Mouse (Mus musculus) erythroid progenitor cell, adult 5-6 weeks (primary cell): ENCODE measurements around the gene Gm3558. TPM values are rescaled to one million over a fixed set of nuclear protein-coding genes. Genes with fewer than 3 reads are reported as not detected.
"Not testable (repeated sequence)": the region's sequence is repeated elsewhere in the genome, so short reads cannot be mapped to it uniquely, and the experiment has no call there.

Experiments used
- ATAC-seq: replicated peaks from 2 replicates; pipeline ENCODE4 v1.8.0; 2016; ENCODE audit warnings: moderate number of reproducible peaks, mild to moderate bottlenecking, moderate TSS enrichment, inconsistent platforms; ENCODE audit not compliant: poor library complexity, low FRiP score, severe bottlenecking
- total RNA-seq, 2 experiments: library from RNA; stranded (forward) in 1 of 2; stranded (reverse) in 1 of 2; fragments of 150-400 nt in 1 of 2; fragments of 186-747, 209-891 nt in 1 of 2; gene quantifications; 2 replicates each; pipeline versions ENCODE4 v1.2.3 to v1.2.4; 2015 to 2017; ENCODE audit warnings: low replicate concordance in 2 of 2

The Gm3558 gene
- total RNA-seq (2015; ENCODE audit: low replicate concordance), result not detected in 2 replicates
- total RNA-seq (2017; ENCODE audit: low replicate concordance), result not detected in 2 replicates

DNA sequence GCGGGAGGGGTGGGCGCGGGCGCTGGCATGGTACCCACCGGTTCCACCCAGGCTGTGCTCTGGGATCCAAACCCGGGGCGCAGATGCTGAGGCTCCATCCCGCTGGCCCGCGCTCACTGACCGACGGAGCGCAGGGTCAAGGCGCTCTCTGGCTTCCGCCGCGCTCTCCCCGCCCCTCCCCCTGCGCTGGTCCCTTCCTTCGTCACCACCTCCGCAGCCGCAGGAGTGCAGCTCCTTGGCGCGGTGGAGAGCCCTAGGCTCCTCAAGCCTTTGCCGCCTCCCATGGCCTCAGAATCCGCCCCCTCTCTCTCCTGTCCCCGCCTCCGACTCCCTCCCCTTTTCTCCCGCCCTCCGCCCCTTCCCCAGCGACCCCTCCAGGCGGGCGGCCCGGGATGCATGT lies at the start of gene Gm3558:
TSS of gene Gm3558 (minus strand) at position 185 of the 400 bp plus-strand sequence.
- ATAC-seq, result not testable (repeated sequence)

GRCm38 (mm10) chr14:7595492-7595891 lies 27.1 kb upstream of the Gm3558 start, which contains the start of gene Gm10338:
Gm10338 (minus strand) TSS chr14:7595592.
- ATAC-seq, result not testable (repeated sequence)

DNA sequence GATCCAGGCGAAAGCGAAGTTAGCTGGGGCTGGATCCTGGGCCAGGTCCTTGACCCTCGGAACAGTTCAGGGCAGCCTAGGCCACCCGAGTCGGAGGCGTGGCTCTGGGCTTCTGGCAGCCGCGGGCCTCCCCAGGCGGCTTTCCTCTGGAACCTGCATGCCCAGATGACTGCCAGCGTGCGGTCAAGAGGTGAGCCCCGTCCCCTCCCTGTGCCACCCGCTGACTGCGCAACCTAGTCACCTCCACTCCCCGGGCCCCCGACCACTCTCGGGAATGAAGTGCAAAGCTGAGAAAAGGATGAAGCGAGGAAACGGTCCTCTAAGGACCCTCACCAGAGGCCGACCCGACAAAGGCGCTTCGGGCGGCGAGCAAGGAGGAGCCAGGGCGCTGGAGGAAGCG lies 476 bp downstream of the Gm3558 start:
- not testable (repeated sequence) for ATAC-seq

- ATAC-seq, result not testable (repeated sequence)
Observed at GRCm38 (mm10) chr14:7567266-7567665, 1.1 kb downstream of the Gm3558 start.

Other genes starting within 250 kb of the Gm3558 start
- not detected in 2 replicates for gene Gm5797, start 236.2 kb downstream of the Gm3558 start, total RNA-seq (2015; ENCODE audit: low replicate concordance)
- not detected in 2 replicates for gene Gm5797, start 236.2 kb downstream of the Gm3558 start, total RNA-seq (2017; ENCODE audit: low replicate concordance)
- not detected in 2 replicates for gene Gm8374, start 203.4 kb downstream of the Gm3558 start, total RNA-seq (2015; ENCODE audit: low replicate concordance)
- gene Gm8374, start 203.4 kb downstream of the Gm3558 start, total RNA-seq (2017; ENCODE audit: low replicate concordance), result not detected in 2 replicates
- gene Gm3755, start 117.6 kb downstream of the Gm3558 start, total RNA-seq (2015; ENCODE audit: low replicate concordance), result not detected in 2 replicates
- not detected in 2 replicates for gene Gm3755, start 117.6 kb downstream of the Gm3558 start, total RNA-seq (2017; ENCODE audit: low replicate concordance)
- not detected in 2 replicates for gene Gm3752, start 84.8 kb downstream of the Gm3558 start, total RNA-seq (2015; ENCODE audit: low replicate concordance)
- 0.08 TPM in 1 of 2 replicates, not detected in the other for gene Gm3752, start 84.8 kb downstream of the Gm3558 start, total RNA-seq (2017; ENCODE audit: low replicate concordance)
- not detected in 2 replicates for gene Gm10338, start 27.0 kb upstream of the Gm3558 start, total RNA-seq (2015; ENCODE audit: low replicate concordance)
- gene Gm10338, start 27.0 kb upstream of the Gm3558 start, total RNA-seq (2017; ENCODE audit: low replicate concordance), result not detected in 2 replicates
- gene Gm10128, start 75.4 kb upstream of the Gm3558 start, total RNA-seq (2015; ENCODE audit: low replicate concordance), result not detected in 2 replicates
- gene Gm10128, start 75.4 kb upstream of the Gm3558 start, total RNA-seq (2017; ENCODE audit: low replicate concordance), result not detected in 2 replicates
- gene Gm26661, start 223.0 kb upstream of the Gm3558 start, total RNA-seq (2015; ENCODE audit: low replicate concordance), result not detected in 2 replicates
- gene Gm26661, start 223.0 kb upstream of the Gm3558 start, total RNA-seq (2017; ENCODE audit: low replicate concordance), result not detected in 2 replicates
- gene Flnb, start 249.4 kb upstream of the Gm3558 start, total RNA-seq (2015; ENCODE audit: low replicate concordance), result 1.4 and 1.7 TPM in 2 replicates
- gene Flnb, start 249.4 kb upstream of the Gm3558 start, total RNA-seq (2017; ENCODE audit: low replicate concordance), result 0.64 and 1.2 TPM in 2 replicates